Mouse (Mus musculus): ENCODE measurements at regions not wholly inside any gene's neighbourhood (a gene's known extent, or its start where the extent isn't known, plus 50 kb on each side); places are given as distances from the start of the nearest gene placed in this dataset.

- Histone ChIP-seq H3K4me1 (ENCODE audit: control insufficient read depth, insufficient read depth, insufficient read length, low read length) (no peaks in the 10 kb centered on the region), H3K4me3 (ENCODE audit: low read depth, low read length) (no peak overlapping the region), H3K27ac (ENCODE audit: insufficient read depth, low read depth, low read length) (no peak overlapping the region), H3K36me3 (ENCODE audit: control insufficient read depth, insufficient read depth, low read length) (no peaks in the 10 kb centered on the region), H3K27me3 (ENCODE audit: control insufficient read depth, insufficient read depth, low read length) (no peaks in the 10 kb centered on the region)
- 74% methylated on average over 3 of the region's 3 CpGs for WGBS
- TF ChIP-seq CTCF (IDR thresholded peaks at IDR 0.05; ENCODE audit: extremely low read depth, insufficient read length, insufficient replicate concordance, low read depth, low read length) (no peak), POLR2A (IDR thresholded peaks at IDR 0.05; ENCODE audit: low read depth, low read length) (no peak)
Measured at GRCm38 (mm10) chr13:32608413-32608812, 175.3 kb downstream of the Mylk4 start.

GRCm38 (mm10) chr13:32603925-32604590 lies 179.7 kb downstream of the Mylk4 start:
- H3K4me1 ChIP-seq (ENCODE audit: control insufficient read depth, insufficient read depth, insufficient read length, low read length), result no peaks in the 10 kb centered on the region
- TF ChIP-seq CTCF (IDR thresholded peaks at IDR 0.05; ENCODE audit: extremely low read depth, insufficient read length, insufficient replicate concordance, low read depth, low read length), result no peak
- no peak for TF ChIP-seq POLR2A (IDR thresholded peaks at IDR 0.05; ENCODE audit: low read depth, low read length)
- H3K27me3 ChIP-seq (ENCODE audit: control insufficient read depth, insufficient read depth, low read length), result no peaks in the 10 kb centered on the region
- H3K27ac ChIP-seq (ENCODE audit: insufficient read depth, low read depth, low read length), result no peak overlapping the region
- no peak overlapping the region for H3K4me3 ChIP-seq (ENCODE audit: low read depth, low read length)
- 70% methylated on average over 8 of the region's 8 CpGs for WGBS
- no peaks in the 10 kb centered on the region for H3K36me3 ChIP-seq (ENCODE audit: control insufficient read depth, insufficient read depth, low read length)

- WGBS, result 81% methylated on average over 5 of the region's 5 CpGs
- H3K27ac ChIP-seq (ENCODE audit: insufficient read depth, low read depth, low read length), result no peak overlapping the region
- H3K4me1 ChIP-seq (ENCODE audit: control insufficient read depth, insufficient read depth, insufficient read length, low read length), result no peaks in the 10 kb centered on the region
- H3K4me3 ChIP-seq (ENCODE audit: low read depth, low read length), result no peak overlapping the region
- H3K36me3 ChIP-seq (ENCODE audit: control insufficient read depth, insufficient read depth, low read length), result no peaks in the 10 kb centered on the region
- no peaks in the 10 kb centered on the region for H3K27me3 ChIP-seq (ENCODE audit: control insufficient read depth, insufficient read depth, low read length)
- no peak for TF ChIP-seq POLR2A (IDR thresholded peaks at IDR 0.05; ENCODE audit: low read depth, low read length)
- no peak for TF ChIP-seq CTCF (IDR thresholded peaks at IDR 0.05; ENCODE audit: extremely low read depth, insufficient read length, insufficient replicate concordance, low read depth, low read length)
Measured at GRCm38 (mm10) chr13:32601315-32601714, 182.4 kb downstream of the Mylk4 start.

GRCm38 (mm10) chr13:32593611-32594010 lies 190.1 kb downstream of the Mylk4 start:
- H3K36me3 ChIP-seq (ENCODE audit: control insufficient read depth, insufficient read depth, low read length), result no peaks in the 10 kb centered on the region
- no peaks in the 10 kb centered on the region for H3K4me1 ChIP-seq (ENCODE audit: control insufficient read depth, insufficient read depth, insufficient read length, low read length)
- H3K4me3 ChIP-seq (ENCODE audit: low read depth, low read length), result no peak overlapping the region
- TF ChIP-seq POLR2A (IDR thresholded peaks at IDR 0.05; ENCODE audit: low read depth, low read length) (no peak), CTCF (IDR thresholded peaks at IDR 0.05; ENCODE audit: extremely low read depth, insufficient read length, insufficient replicate concordance, low read depth, low read length) (no peak)
- no peak overlapping the region for H3K27ac ChIP-seq (ENCODE audit: insufficient read depth, low read depth, low read length)
- H3K27me3 ChIP-seq (ENCODE audit: control insufficient read depth, insufficient read depth, low read length), result no peaks in the 10 kb centered on the region
- 87% methylated on average over 7 of the region's 7 CpGs for WGBS

- H3K27ac ChIP-seq (ENCODE audit: insufficient read depth, low read depth, low read length), result no peak overlapping the region
- no peaks in the 10 kb centered on the region for H3K27me3 ChIP-seq (ENCODE audit: control insufficient read depth, insufficient read depth, low read length)
- no peaks in the 10 kb centered on the region for H3K4me1 ChIP-seq (ENCODE audit: control insufficient read depth, insufficient read depth, insufficient read length, low read length)
- WGBS, result 93% methylated on average over 5 of the region's 5 CpGs
- TF ChIP-seq POLR2A (IDR thresholded peaks at IDR 0.05; ENCODE audit: low read depth, low read length) (no peak), CTCF (IDR thresholded peaks at IDR 0.05; ENCODE audit: extremely low read depth, insufficient read length, insufficient replicate concordance, low read depth, low read length) (no peak)
- H3K4me3 ChIP-seq (ENCODE audit: low read depth, low read length), result no peak overlapping the region
- no peaks in the 10 kb centered on the region for H3K36me3 ChIP-seq (ENCODE audit: control insufficient read depth, insufficient read depth, low read length)
Measured at GRCm38 (mm10) chr13:32593131-32593530, 190.6 kb downstream of the Mylk4 start.

GRCm38 (mm10) chr13:32581598-32581997 lies 202.2 kb downstream of the Mylk4 start:
- Histone ChIP-seq H3K27ac (ENCODE audit: insufficient read depth, low read depth, low read length) (no peak overlapping the region), H3K4me3 (ENCODE audit: low read depth, low read length) (no peak overlapping the region), H3K36me3 (ENCODE audit: control insufficient read depth, insufficient read depth, low read length) (no peaks in the 10 kb centered on the region), H3K27me3 (ENCODE audit: control insufficient read depth, insufficient read depth, low read length) (no peaks in the 10 kb centered on the region), H3K4me1 (ENCODE audit: control insufficient read depth, insufficient read depth, insufficient read length, low read length) (no peaks in the 10 kb centered on the region)
- TF ChIP-seq CTCF (IDR thresholded peaks at IDR 0.05; ENCODE audit: extremely low read depth, insufficient read length, insufficient replicate concordance, low read depth, low read length) (no peak), POLR2A (IDR thresholded peaks at IDR 0.05; ENCODE audit: low read depth, low read length) (no peak)

GRCm38 (mm10) chr13:32567850-32568249 lies 215.9 kb downstream of the Mylk4 start:
- Histone ChIP-seq H3K36me3 (ENCODE audit: control insufficient read depth, insufficient read depth, low read length) (no peaks in the 10 kb centered on the region), H3K4me3 (ENCODE audit: low read depth, low read length) (no peak overlapping the region), H3K4me1 (ENCODE audit: control insufficient read depth, insufficient read depth, insufficient read length, low read length) (no peaks in the 10 kb centered on the region), H3K27ac (ENCODE audit: insufficient read depth, low read depth, low read length) (no peak overlapping the region), H3K27me3 (ENCODE audit: control insufficient read depth, insufficient read depth, low read length) (no peaks in the 10 kb centered on the region)
- no peak for TF ChIP-seq POLR2A (IDR thresholded peaks at IDR 0.05; ENCODE audit: low read depth, low read length)
- TF ChIP-seq CTCF (IDR thresholded peaks at IDR 0.05; ENCODE audit: extremely low read depth, insufficient read length, insufficient replicate concordance, low read depth, low read length), result no peak
- 86% methylated on average over 2 of the region's 2 CpGs for WGBS
